Mouse (Mus musculus) telencephalon, adult 2 months (tissue): ENCODE measurements at regions not wholly inside any gene's neighbourhood (a gene's known extent, or its start where the extent isn't known, plus 50 kb on each side); places are given as distances from the start of the nearest gene placed in this dataset.
"Not testable (repeated sequence)": the region's sequence is repeated elsewhere in the genome, so short reads cannot be mapped to it uniquely, and the experiment has no call there.

Experiments used
- DNase-seq: peaks from one replicate; pipeline ENCODE4 v3.0.0-alpha.2; 2011; ENCODE audit warnings: low read depth, low spot score

GRCm38 (mm10) chr16:63102930-63103329 is 248.8 kb downstream of the Pros1 start:
- DNase-seq = no peak

DNA sequence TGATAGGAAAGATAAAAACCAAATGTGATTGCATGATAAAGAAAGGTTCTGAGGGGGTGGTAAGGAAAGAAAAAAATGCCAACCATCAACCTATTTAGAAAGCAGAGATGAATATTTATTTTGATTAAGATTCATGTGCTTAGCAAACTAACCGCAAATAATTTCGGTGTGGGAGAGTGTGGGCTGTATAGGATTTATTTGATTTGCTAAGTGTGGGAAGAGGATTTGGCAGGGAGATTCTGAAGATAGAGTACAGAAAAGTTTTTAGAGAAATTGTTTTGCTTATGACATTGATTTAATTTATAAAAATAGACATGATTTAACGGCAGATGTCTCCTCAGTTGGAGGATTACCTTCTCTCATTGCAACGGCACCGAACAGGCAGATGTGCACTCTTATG is 250.3 kb downstream of the Pros1 start:
- peak; percentile 58 for DNase-seq

DNA sequence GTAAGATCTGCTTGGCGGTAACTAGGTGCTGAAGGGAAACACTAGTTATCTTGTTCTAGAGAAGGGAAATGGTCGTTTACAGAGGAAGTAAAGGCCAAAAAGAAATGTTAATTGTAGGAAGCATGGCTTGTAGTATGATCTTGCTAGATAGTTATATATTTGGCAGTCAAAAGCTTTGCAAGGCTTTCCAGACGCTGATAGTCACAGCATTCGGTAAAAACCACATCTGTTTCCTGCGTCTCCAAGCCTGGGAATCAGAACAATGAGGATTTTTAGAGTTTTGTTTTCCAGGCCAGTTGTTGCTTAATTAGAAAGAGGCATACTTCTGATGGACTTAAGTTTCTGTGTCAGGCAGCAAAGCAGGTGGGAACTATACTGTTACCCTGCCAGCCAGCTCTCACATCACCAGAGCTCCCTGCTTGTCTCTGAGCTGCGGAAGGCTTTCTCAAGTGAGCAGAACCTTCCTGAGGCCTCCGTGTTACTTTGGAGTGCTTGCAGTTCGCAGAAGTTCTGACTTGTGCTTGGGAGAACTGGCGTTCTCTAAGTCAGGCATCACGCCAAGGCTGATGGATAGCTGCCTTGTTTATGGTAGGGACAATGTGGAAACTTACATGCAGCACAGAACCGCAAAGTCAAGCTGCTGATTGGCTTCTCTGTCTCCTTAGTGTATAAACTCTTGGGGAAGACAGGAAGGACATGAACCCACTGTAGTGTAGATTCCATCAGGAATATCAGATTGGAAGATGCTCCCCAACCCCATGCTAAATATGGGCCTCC is 251.0 kb downstream of the Pros1 start:
- DNase-seq = no peak

GRCm38 (mm10) chr16:63116456-63116855 is 262.3 kb downstream of the Pros1 start:
- DNase-seq = peak; percentile 48

- DNase-seq = peak; percentile 40
Measured at GRCm38 (mm10) chr16:63118721-63119120, 264.6 kb downstream of the Pros1 start.

GRCm38 (mm10) chr16:63143851-63144250 is 289.7 kb downstream of the Pros1 start:
- no peak for DNase-seq

- no peak for DNase-seq
Measured at GRCm38 (mm10) chr16:63155300-63155821, 301.3 kb downstream of the Pros1 start.

- DNase-seq = no peak
Measured at GRCm38 (mm10) chr16:63170101-63170500, 316.0 kb downstream of the Pros1 start.

- peak; percentile 33 for DNase-seq
Measured at GRCm38 (mm10) chr16:63179228-63179627, 325.1 kb downstream of the Pros1 start.

GRCm38 (mm10) chr16:63191181-63191580 is 337.1 kb downstream of the Pros1 start:
- no peak for DNase-seq

DNA sequence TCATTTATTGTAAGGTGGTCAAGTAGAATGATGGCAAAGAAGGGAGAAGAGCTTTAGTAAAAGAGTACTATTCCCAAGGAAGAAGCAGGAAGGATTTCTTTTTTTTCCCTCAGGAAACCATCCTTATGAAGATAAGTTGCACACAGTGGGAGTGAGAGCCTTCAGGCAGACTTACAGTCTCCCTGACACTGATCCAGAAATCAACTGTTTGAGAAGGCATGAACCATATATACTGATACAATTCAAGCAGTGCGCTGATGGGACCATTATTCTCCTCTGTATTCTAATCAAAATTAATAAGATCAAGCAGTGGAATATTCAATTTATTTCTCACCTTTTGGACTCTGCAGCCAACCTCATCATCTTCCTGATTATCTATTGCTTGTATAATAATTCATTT is 337.5 kb downstream of the Pros1 start:
- DNase-seq = no peak

DNA sequence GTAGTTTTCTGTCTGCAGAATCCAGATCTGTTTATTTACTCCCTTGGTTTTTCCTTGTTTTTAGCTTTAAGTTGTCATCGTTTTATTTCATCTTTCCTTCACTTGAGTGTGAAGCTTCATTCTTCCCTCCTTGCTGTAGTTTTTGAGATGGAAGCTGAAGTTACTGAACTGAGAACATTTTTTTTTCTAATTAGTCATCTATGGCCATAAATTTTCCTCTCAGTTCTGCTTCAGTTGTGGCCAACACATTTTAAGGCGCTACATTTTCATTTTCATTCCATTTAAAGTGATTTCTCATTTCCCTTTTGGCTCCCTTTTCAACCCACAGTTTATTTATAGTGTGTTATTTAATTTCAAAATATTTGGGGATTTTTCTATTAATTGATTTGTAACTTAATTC is 340.5 kb downstream of the Pros1 start:
- no peak for DNase-seq

- DNase-seq = not testable (repeated sequence)
Measured at GRCm38 (mm10) chr16:63213471-63213870, 359.4 kb downstream of the Pros1 start.

GRCm38 (mm10) chr16:63220228-63220879 is 366.2 kb downstream of the Pros1 start:
- peak; percentile 23 for DNase-seq

DNA sequence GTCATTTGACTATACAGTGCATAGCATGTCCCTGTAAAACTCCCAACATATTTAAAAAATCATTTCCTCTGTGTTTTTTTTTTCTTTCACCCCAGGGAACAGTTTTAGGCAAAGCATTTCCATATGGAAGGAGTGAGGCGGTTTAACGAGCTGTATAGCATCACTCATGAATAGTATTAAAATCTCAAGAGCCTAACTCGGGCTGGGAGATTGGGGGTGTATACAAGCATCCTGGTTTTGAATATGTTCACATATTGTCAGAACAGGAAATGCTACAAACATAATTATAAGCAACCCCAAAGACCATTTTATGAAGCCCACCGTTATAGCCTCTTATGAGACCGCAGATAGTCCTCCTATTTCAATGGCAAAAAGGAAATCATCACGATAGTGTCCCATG is 370.5 kb downstream of the Pros1 start:
- no peak for DNase-seq

DNA sequence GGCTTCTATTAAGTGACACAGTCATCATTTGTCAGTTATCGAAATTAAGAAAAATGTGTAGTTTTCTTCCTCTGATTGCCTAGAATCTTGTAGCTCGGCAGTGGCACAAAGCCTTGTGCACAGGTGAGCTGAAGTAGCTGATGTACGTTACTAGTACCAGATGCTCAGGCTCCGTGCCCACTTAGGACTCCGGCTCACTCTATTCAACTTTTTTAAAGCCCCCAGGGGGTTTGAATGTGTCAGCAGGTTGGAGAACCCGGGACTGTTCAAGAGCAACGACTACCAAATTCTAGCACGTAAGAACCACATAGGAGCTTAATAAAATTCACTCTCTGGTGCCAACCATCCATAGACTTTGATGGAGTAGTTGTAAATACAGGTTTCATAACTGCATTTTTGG is 371.0 kb downstream of the Pros1 start:
- no peak for DNase-seq

GRCm38 (mm10) chr16:63229135-63229534 is 375.0 kb downstream of the Pros1 start:
- no peak for DNase-seq

GRCm38 (mm10) chr16:63229567-63229966 is 375.5 kb downstream of the Pros1 start:
- no peak for DNase-seq

- DNase-seq = no peak
Measured at GRCm38 (mm10) chr16:63270173-63270572, 416.1 kb downstream of the Pros1 start.

- DNase-seq = peak; percentile 1
Measured at GRCm38 (mm10) chr16:63277556-63277955, 423.4 kb downstream of the Pros1 start.

GRCm38 (mm10) chr16:63278259-63278697 is 424.2 kb downstream of the Pros1 start:
- DNase-seq = no peak

GRCm38 (mm10) chr16:63287655-63288054 is 433.5 kb downstream of the Pros1 start:
- DNase-seq = no peak

- no peak for DNase-seq
Measured at GRCm38 (mm10) chr16:63311676-63312075, 457.6 kb downstream of the Pros1 start.
